Mouse (Mus musculus) olfactory bulb, adult 2 months (tissue): ENCODE data around the gene Morn3. TPM values are rescaled to one million over a fixed set of nuclear protein-coding genes. Genes with fewer than 3 reads are reported as not detected.

Source experiments
- H3K27ac ChIP-seq: fragments of 200-500 bp; 2 replicates; pipeline ENCODE4 v1.5.1; 2012; ENCODE audit warnings: low read depth, low read length; ENCODE audit not compliant: insufficient read depth
- H3K4me1 ChIP-seq: fragments of 200-500 bp; 2 replicates; pipeline ENCODE4 v1.6.1; 2012; ENCODE audit warnings: low read length; ENCODE audit not compliant: control insufficient read depth, insufficient read depth
- H3K4me3 ChIP-seq: fragments of 200-500 bp; 2 replicates; pipeline ENCODE4 v1.5.1; 2012; ENCODE audit warnings: mild to moderate bottlenecking, low read depth, low read length, moderate library complexity; ENCODE audit not compliant: insufficient read depth
- CTCF ChIP-seq: fragments of 200-500 bp; IDR thresholded peaks from 2 replicates; pipeline ENCODE4 v1.5.1; 2012; ENCODE audit warnings: low read depth, mild to moderate bottlenecking, low read length, moderate library complexity; ENCODE audit not compliant: insufficient read depth
- POLR2A ChIP-seq: fragments of 200-500 bp; IDR thresholded peaks from 2 replicates; pipeline ENCODE4 v1.6.1; 2012; ENCODE audit warnings: mild to moderate bottlenecking, low read depth, low read length, moderate library complexity; ENCODE audit not compliant: insufficient read depth
- WGBS: fragments of 180-500 bp; shearing (Covaris S2); methylation state at CpG from one replicate; pipeline ENCODE4 v1.1.7; 2018; 5-methylcytosine and 5-hydroxymethylcytosine counted together
- polyA plus RNA-seq: library from polyadenylated mRNA; stranded (reverse); fragments of >200 nt; gene quantifications from 2 replicates; pipeline ENCODE4 v1.2.4, GENCODE M21; 2012; ENCODE audit warnings: low replicate concordance; ENCODE audit not compliant: missing spikeins, insufficient read depth, insufficient read length

Gene Morn3
- polyA plus RNA-seq, 1 experiment = not detected

DNA sequence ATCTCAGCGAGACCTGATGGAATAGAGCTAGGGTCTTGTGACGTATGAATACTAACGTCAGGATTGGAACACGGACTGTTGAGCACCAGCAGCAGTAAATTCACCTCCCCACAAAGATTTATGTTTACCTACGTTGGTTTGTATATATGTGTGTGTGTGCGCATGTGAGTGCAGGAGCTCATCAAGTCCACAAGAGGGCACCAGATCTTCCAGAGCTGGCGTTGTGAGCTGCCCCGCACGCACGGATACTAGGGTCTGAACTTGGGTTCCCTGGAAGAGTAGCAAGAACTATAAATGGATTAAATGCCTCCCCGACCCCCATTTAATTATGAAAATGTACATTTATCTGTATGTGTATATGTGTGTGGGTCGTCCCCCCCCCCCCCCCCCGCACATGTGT, 33.7 kb upstream of the Morn3 start:
- Histone ChIP-seq H3K27ac (no peak overlapping the region), H3K4me3 (no peak overlapping the region), H3K4me1 (peaks cover 18% of the 10 kb centered on the region)
- TF ChIP-seq CTCF (no peak), POLR2A (no peak)
- 97% methylated on average over 13 of the region's 13 CpGs for WGBS

DNA sequence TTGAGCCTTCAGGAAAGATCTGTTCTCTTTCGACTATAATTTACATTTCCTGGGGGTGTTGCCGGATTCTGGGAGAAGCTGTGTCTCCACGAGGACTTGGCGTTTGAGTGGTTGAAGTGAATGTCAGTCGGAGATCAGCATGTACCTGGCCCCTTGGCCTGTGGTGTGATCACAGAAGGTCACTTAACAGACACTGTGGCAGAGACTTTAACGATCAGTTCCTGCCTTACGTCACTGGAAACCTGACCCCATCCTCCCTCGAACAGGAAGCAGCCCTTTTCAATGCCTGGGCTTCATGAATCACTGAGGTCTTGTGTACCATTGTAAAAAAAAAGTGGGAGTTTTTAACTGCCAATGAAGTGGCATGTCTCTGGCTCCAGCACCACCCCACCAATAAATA, 33.2 kb upstream of the Morn3 start:
- Histone ChIP-seq H3K4me3 (no peak overlapping the region), H3K4me1 (peaks cover 19% of the 10 kb centered on the region), H3K27ac (no peak overlapping the region)
- 78% methylated on average over 8 of the region's 8 CpGs for WGBS
- TF ChIP-seq POLR2A (no peak), CTCF (no peak)

- peaks cover 19% of the 10 kb centered on the region for H3K4me1 ChIP-seq
- TF ChIP-seq CTCF = no peak
- TF ChIP-seq POLR2A = no peak
- no peak overlapping the region for H3K4me3 ChIP-seq
- no peak overlapping the region for H3K27ac ChIP-seq
- 92% methylated on average over 1 of the region's 1 CpGs for WGBS
These were observed 32.8 kb upstream of the Morn3 start for GRCm38 (mm10) chr5:123079568-123079967.

DNA sequence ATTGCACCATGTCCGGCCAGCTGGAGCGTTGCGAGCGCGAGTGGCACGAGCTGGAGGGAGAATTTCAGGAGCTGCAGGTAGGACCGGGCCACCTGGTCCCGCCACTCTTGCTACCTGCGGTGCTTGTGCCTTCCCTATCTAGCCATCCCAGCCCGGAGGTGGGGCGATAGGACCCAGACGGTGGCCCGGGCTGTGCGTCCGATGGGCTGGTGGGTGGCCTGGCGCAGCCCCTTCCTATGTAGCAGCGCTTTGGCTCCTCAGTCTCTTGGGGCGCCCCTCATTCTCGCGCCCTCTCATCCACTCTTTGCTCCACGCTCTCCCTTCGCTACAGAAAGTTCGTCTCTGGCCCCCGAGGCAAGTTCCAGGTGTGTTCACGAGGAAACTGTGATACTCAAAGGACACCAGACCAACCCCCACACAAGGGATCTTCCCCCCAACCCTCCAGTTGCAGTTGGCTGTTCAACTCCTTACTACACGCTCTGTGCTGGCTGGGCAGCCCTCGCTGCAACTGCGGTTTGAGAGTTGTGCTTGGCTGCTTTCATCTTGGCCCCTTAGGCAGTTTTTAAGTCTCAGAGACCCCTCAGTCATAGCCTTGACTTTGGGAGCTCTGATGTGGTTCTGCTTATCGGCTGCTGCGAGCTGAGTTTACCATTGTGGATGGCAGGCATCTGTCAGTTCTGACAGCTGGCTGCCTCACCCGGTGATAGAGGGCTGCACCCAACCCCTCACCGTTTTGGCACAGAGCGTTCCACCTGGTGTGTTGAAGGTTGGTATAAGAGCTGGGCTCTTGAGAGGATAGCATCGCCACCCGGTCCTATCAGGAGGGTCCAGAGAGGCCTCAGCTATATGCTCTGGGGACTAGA, 29.8 kb upstream of the Morn3 start:
- peaks cover 19% of the 10 kb centered on the region for H3K4me1 ChIP-seq
- peak overlapping the region; percentile 60 for H3K4me3 ChIP-seq
- H3K27ac ChIP-seq = peak overlapping the region; percentile 13; the same call in 1 of the 2 replicates
- 4% methylated on average over 35 of the region's 35 CpGs for WGBS
- TF ChIP-seq CTCF (no peak), POLR2A (no peak)

GRCm38 (mm10) chr5:123075576-123076418, 29.0 kb upstream of the Morn3 start:
- 8% methylated on average over 45 of the region's 45 CpGs for WGBS
- peak overlapping the region; percentile 60 for H3K4me3 ChIP-seq
- H3K27ac ChIP-seq = no peak overlapping the region
- peaks cover 19% of the 10 kb centered on the region for H3K4me1 ChIP-seq
- TF ChIP-seq POLR2A (peak; percentile 68), CTCF (no peak)

DNA sequence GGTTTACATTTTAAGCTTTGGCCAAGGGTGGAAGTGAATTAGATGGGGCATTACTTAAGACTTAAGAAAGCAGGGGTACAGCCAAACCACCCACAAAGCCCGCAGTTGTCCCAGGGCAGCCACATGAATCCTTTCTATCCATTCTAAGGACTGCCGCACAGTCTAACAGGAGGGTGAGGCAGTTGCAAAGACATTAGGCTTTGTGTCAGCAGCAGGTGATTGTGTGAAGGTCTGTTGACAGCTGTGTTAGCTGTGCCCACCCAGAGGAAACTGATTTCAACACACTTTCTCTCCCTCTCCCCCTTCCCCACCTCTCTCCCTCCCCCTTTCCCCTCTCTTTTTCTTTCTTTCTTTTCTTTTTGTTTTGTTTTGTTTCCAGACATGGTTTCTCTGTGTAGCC, 21.9 kb upstream of the Morn3 start:
- Histone ChIP-seq H3K4me1 (no peaks in the 10 kb centered on the region), H3K4me3 (no peak overlapping the region), H3K27ac (no peak overlapping the region)
- TF ChIP-seq CTCF = no peak
- TF ChIP-seq POLR2A = no peak
- WGBS = 91% methylated on average over 2 of the region's 2 CpGs

- no peaks in the 10 kb centered on the region for H3K4me1 ChIP-seq
- no peak within 1 kb of the TSS for H3K27ac ChIP-seq
- H3K4me3 ChIP-seq = no peak within 1 kb of the TSS
- WGBS = 90% methylated on average over 12 of the region's 12 CpGs
- no peak for TF ChIP-seq CTCF
- no peak for TF ChIP-seq POLR2A
These were observed 21.3 kb upstream of the Morn3 start, which contains the start of gene Tmem120b for GRCm38 (mm10) chr5:123068115-123068514. Gene Tmem120b (plus strand): TSS chr5:123068415.

- WGBS = 16% methylated on average over 6 of the region's 6 CpGs
- Histone ChIP-seq H3K4me3 (no peak overlapping the region), H3K4me1 (no peaks in the 10 kb centered on the region), H3K27ac (no peak overlapping the region)
- TF ChIP-seq CTCF = no peak
- TF ChIP-seq POLR2A = no peak
These were observed 20.7 kb upstream of the Morn3 start for GRCm38 (mm10) chr5:123067395-123067995.
